18 mouse cellular contexts compared by ENCODE assay signal in the genomic region with DNA sequence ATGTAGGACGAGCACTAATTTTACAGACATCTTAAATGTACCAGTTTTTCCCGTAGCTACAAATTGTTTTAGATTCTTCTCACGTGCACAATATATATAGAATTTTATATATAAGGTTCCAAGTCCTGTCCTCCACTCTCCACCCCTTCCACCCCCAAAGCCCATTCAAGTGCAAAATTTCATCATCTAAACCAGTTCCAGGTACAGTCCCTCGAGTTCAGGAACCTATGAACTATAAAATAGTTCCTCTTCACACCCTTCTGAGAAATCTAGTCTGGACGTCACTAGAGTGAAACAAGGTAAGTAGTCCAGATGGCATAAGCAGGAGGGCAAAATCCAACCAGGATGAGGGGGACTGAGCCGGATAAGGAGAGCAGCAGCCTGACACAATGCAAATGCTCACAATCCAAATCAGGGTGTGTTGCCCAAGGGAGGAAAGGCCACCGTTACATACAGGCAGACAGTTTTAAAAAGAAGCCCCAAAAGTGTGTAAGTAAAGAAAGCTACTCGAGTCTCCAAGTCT.
"Had no signal": no experiment of that assay in that cellular context is flagged by ENCODE, and none has a peak within 500 bp of the region (broad histone marks: within the 10 kb centered on the region; RNA-seq: fewer than 3 reads in every experiment).

No protein-coding gene starts in this region.

- H3K4me2 ChIP-seq: liver, embryonic 13.5 days; liver, embryonic 15.5 days; lung, embryonic 15.5 days; midbrain, embryonic 13.5 days; midbrain, embryonic 15.5 days; neural tube, embryonic 12.5 days; stomach, embryonic 15.5 days had no signal

- ATAC-seq: liver, postnatal 0 days; lung, postnatal 0 days; midbrain, embryonic 13.5 days; midbrain, embryonic 15.5 days had no signal

- H3K27ac ChIP-seq: liver, embryonic 13.5 days; liver, embryonic 15.5 days; lung, embryonic 15.5 days; midbrain, embryonic 13.5 days; midbrain, embryonic 15.5 days; neural tube, embryonic 12.5 days; stomach, embryonic 15.5 days; stomach, postnatal 0 days had no signal

- H3K27me3 ChIP-seq: liver, embryonic 13.5 days; liver, embryonic 15.5 days; lung, embryonic 15.5 days; midbrain, embryonic 13.5 days; midbrain, embryonic 15.5 days; neural tube, embryonic 12.5 days; stomach, embryonic 15.5 days had no signal

- H3K4me3 ChIP-seq: liver, embryonic 13.5 days; liver, embryonic 15.5 days; lung, embryonic 15.5 days; midbrain, embryonic 13.5 days; midbrain, embryonic 15.5 days; neural tube, embryonic 12.5 days; stomach, embryonic 15.5 days had no signal

- H3K9me3 ChIP-seq: liver, embryonic 13.5 days; liver, embryonic 15.5 days; lung, embryonic 15.5 days; midbrain, embryonic 13.5 days; midbrain, embryonic 15.5 days; neural tube, embryonic 12.5 days; stomach, embryonic 15.5 days had no signal

- H3K36me3 ChIP-seq: liver, embryonic 13.5 days; liver, embryonic 15.5 days; lung, embryonic 15.5 days; midbrain, embryonic 13.5 days; midbrain, embryonic 15.5 days; neural tube, embryonic 12.5 days; stomach, embryonic 15.5 days had no signal

- H3K9ac ChIP-seq: liver, embryonic 13.5 days; liver, embryonic 15.5 days; liver, postnatal 0 days; lung, embryonic 15.5 days; midbrain, embryonic 13.5 days; midbrain, embryonic 15.5 days; neural tube, embryonic 12.5 days; stomach, embryonic 15.5 days had no signal

- DNase-seq: liver, embryonic 13.5 days; liver, postnatal 0 days; lung, adult 2 months; lung, postnatal 14 days; lung, postnatal 4 days; right cerebral cortex, postnatal 14 days; spleen, adult 18-20 months; thymus, adult 2 months; thymus, postnatal 25 days; thymus, postnatal 4 days had no signal
